Mouse (Mus musculus): ENCODE measurements around the gene Slc35b2.

GRCm38 (mm10) chr17:45593479-45593878, 29.8 kb downstream of the Slc35b2 start:
- TF ChIP-seq POLR2A (IDR thresholded peaks at IDR 0.05; ENCODE audit: borderline replicate concordance, low read depth, low read length) (no peak), CTCF (IDR thresholded peaks at IDR 0.05; ENCODE audit: low read depth, low read length) (no peak)

All from bone marrow macrophage, adult 2 months (primary cell).